Mouse (Mus musculus): ENCODE results near the gene Fam172a. TPM values are rescaled to one million over a fixed set of nuclear protein-coding genes. Genes with fewer than 3 reads are reported as not detected.

The Fam172a gene
- polyA plus RNA-seq, 1 experiment from 2014 or later: 11.6 TPM

GRCm38 (mm10) chr13:77977121-77977520, 275.3 kb downstream of the Fam172a start:
- DNase-seq (no peak), ATAC-seq (ENCODE audit: low read depth) (no peak)
- Histone ChIP-seq H3K27me3 (no peaks in the 10 kb centered on the region), H3K4me1 (replicated peaks) (no peaks in the 10 kb centered on the region), H3K27ac (no peak overlapping the region), H3K4me2 (no peak overlapping the region), H3K36me3 (no peaks in the 10 kb centered on the region), H3K9me3 (replicated peaks) (no peaks in the 10 kb centered on the region), H3K9ac (no peak overlapping the region), H3K4me3 (replicated peaks) (no peak overlapping the region)
- 81% methylated on average over 1 of the region's 1 CpGs for WGBS (ENCODE audit: insufficient replicate concordance)

GRCm38 (mm10) chr13:77982105-77982851, 280.4 kb downstream of the Fam172a start:
- H3K9ac ChIP-seq: no peak overlapping the region
- no peak overlapping the region for H3K27ac ChIP-seq
- ATAC-seq (ENCODE audit: low read depth): no peak
- H3K9me3 ChIP-seq (replicated peaks): no peaks in the 10 kb centered on the region
- no peak overlapping the region for H3K4me3 ChIP-seq (replicated peaks)
- H3K4me1 ChIP-seq (replicated peaks): no peaks in the 10 kb centered on the region
- H3K4me2 ChIP-seq: no peak overlapping the region
- no peaks in the 10 kb centered on the region for H3K27me3 ChIP-seq
- no peaks in the 10 kb centered on the region for H3K36me3 ChIP-seq
- 27% methylated on average over 5 of the region's 5 CpGs for WGBS (ENCODE audit: insufficient replicate concordance)
- DNase-seq: no peak

- H3K9ac ChIP-seq: no peak overlapping the region
- DNase-seq (no peak), ATAC-seq (ENCODE audit: low read depth) (no peak)
- H3K27ac ChIP-seq: no peak overlapping the region
- H3K9me3 ChIP-seq (replicated peaks): no peaks in the 10 kb centered on the region
- no peaks in the 10 kb centered on the region for H3K27me3 ChIP-seq
- no peak overlapping the region for H3K4me3 ChIP-seq (replicated peaks)
- WGBS (ENCODE audit: insufficient replicate concordance): 66% methylated on average over 2 of the region's 2 CpGs
- H3K4me2 ChIP-seq: no peak overlapping the region
- H3K36me3 ChIP-seq: no peaks in the 10 kb centered on the region
- no peaks in the 10 kb centered on the region for H3K4me1 ChIP-seq (replicated peaks)
These were observed 281.0 kb downstream of the Fam172a start for GRCm38 (mm10) chr13:77982852-77983202.

DNA sequence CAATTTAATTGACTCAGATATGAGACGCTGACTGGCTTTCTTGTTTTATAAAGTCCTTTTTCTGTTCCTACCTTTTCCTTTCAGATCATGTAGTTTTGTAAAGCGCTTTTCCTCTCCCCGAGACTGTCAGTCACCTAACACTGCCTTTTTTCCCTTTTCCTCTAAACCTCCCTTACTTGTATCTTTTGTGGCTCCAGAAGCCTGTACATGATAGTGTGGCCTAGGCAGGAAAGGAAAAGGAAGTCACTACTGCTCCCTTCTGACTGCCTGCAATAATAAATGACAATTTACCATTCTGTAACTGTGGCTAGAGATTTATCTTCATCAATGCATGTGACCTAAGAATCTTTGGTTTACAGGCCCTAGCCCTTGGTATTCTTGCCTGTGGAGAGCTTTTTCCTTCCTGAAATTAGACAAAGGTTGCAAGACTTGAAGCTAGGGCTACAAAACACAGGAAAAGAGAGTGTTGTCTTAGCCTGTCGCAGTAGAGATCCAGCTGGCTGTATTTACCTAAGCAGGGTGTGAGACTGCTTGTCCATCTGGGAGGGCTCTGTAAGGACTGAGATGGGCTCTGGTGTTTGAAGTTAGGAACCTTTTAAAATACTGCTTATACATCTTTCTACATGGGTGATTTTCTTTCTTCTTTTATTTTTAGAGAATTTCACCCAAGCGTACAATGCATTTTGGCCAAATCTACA, 289.5 kb downstream of the Fam172a start:
- no peak overlapping the region for H3K4me2 ChIP-seq
- no peaks in the 10 kb centered on the region for H3K4me1 ChIP-seq (replicated peaks)
- ATAC-seq (ENCODE audit: low read depth): no peak
- H3K9me3 ChIP-seq (replicated peaks): no peaks in the 10 kb centered on the region
- WGBS (ENCODE audit: insufficient replicate concordance): 58% methylated on average over 5 of the region's 5 CpGs
- no peaks in the 10 kb centered on the region for H3K27me3 ChIP-seq
- no peak overlapping the region for H3K4me3 ChIP-seq (replicated peaks)
- DNase-seq: no peak
- no peaks in the 10 kb centered on the region for H3K36me3 ChIP-seq
- no peak overlapping the region for H3K9ac ChIP-seq
- H3K27ac ChIP-seq: no peak overlapping the region

- no peaks in the 10 kb centered on the region for H3K36me3 ChIP-seq
- H3K27ac ChIP-seq: no peak overlapping the region
- H3K4me2 ChIP-seq: no peak overlapping the region
- no peaks in the 10 kb centered on the region for H3K4me1 ChIP-seq (replicated peaks)
- H3K27me3 ChIP-seq: no peaks in the 10 kb centered on the region
- DNase-seq: no peak
- H3K9ac ChIP-seq: no peak overlapping the region
- no peaks in the 10 kb centered on the region for H3K9me3 ChIP-seq (replicated peaks)
- no peak for ATAC-seq (ENCODE audit: low read depth)
- H3K4me3 ChIP-seq (replicated peaks): no peak overlapping the region
- 65% methylated on average over 4 of the region's 4 CpGs for WGBS (ENCODE audit: insufficient replicate concordance)
These were observed 302.8 kb downstream of the Fam172a start for GRCm38 (mm10) chr13:78004649-78005048.

DNA sequence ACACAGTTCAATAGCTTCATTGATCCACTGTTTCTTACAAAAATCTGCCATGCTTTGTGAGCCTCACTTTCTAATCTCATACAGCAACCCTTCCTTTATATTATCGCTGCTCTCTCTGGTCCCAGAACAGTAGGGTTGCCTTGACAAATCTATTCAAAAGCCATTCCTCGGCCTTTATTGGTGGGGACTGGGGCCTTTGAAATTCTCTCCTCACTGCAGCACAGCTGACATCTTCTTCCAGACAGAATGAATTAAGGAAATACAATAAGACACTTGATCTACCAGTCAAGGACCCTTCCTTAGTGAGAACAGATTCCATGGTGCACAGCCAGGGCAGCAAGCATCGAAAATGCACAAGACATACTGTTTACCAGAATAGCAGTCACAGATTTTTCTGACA, 303.5 kb downstream of the Fam172a start:
- H3K4me3 ChIP-seq (replicated peaks): no peak overlapping the region

DNA sequence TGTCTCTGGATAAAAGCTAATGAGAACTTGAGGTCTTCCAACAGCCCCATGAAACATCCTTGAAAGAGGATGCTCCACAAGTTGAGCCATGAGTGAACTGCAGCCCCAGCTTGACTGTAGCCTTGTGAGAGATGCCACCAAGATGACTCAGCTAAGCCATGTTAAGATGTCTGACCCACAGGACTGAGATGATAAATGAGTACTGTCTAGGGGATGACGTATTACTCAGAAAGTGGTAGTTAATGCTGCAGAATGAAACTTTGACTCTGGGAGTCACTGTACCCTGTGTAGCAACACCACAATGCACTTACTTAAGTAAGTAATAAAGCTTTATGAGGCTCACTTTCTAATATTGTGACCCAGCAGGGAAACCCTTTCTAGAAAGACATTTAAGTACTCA, 308.3 kb downstream of the Fam172a start:
- ATAC-seq (ENCODE audit: low read depth): no peak
- 94% methylated on average over 1 of the region's 1 CpGs for WGBS (ENCODE audit: insufficient replicate concordance)
- DNase-seq: no peak

More for the DNA sequence above, 303.5 kb downstream of the Fam172a start:
- 66% methylated on average over 3 of the region's 3 CpGs for WGBS (ENCODE audit: insufficient replicate concordance)
- no peak for ATAC-seq (ENCODE audit: low read depth)
- Histone ChIP-seq H3K27ac (no peak overlapping the region), H3K4me1 (replicated peaks) (no peaks in the 10 kb centered on the region), H3K27me3 (no peaks in the 10 kb centered on the region), H3K4me2 (no peak overlapping the region), H3K9me3 (replicated peaks) (no peaks in the 10 kb centered on the region), H3K9ac (no peak overlapping the region), H3K36me3 (0 out of 2 replicates have a peak, but pooled peaks cover 3% of the 10 kb centered on the region)
- DNase-seq: no peak

DNA sequence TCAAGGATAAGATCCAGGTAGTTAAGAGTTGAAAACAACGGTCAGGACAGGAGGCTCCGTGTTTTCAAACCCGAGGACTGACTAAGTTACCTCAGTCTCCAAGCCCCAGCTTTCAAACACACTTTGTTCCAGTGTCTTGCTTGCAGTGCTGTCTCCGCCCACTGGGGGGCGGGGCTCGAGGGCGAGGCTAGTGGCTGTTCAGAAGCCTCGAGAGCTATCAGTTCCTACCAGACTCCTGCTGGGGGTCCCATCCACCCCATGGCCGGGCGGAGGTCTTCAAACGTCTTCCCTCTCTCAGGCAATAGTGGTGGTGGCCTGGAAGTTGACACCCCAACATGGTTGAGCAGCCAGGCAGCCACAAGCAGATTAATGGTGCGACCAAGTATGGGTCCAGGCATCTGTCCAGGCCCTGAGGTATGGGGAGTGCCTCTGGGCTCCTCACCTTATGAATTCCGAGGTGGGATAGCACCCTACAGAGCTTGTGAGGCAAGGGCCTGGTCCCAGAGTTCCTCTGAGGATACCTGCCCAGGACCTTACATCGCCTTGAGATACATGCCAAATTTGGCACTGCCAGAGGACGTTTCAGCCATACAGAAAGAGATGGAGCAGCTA, 323.0 kb downstream of the Fam172a start, which contains the start of gene Pou5f2:
TSS of gene Pou5f2 (plus strand) at position 220 of the 612 bp plus-strand sequence.
- Histone ChIP-seq H3K4me3 (replicated peaks) (no peak within 1 kb of the TSS), H3K9ac (no peak within 1 kb of the TSS), H3K4me1 (replicated peaks) (peaks cover 7% of the 10 kb centered on the region; the same call in 1 of the 2 replicates), H3K36me3 (no peaks in the 10 kb centered on the region), H3K27ac (no peak within 1 kb of the TSS), H3K4me2 (no peak within 1 kb of the TSS), H3K27me3 (no peaks in the 10 kb centered on the region), H3K9me3 (replicated peaks) (no peaks in the 10 kb centered on the region)
- ATAC-seq (ENCODE audit: low read depth) (peak; percentile 71), DNase-seq (peak; percentile 43)
- WGBS (ENCODE audit: insufficient replicate concordance): 29% methylated on average over 15 of the region's 15 CpGs

More for the DNA sequence above, 308.3 kb downstream of the Fam172a start:
- Histone ChIP-seq H3K27me3 (no peaks in the 10 kb centered on the region), H3K4me1 (replicated peaks) (no peaks in the 10 kb centered on the region), H3K36me3 (0 out of 2 replicates have a peak, but pooled peaks cover 3% of the 10 kb centered on the region), H3K4me3 (replicated peaks) (no peak overlapping the region), H3K9ac (no peak overlapping the region), H3K27ac (no peak overlapping the region), H3K9me3 (replicated peaks) (no peaks in the 10 kb centered on the region), H3K4me2 (no peak overlapping the region)

- H3K9ac ChIP-seq: no peak overlapping the region
- H3K9me3 ChIP-seq (replicated peaks): no peaks in the 10 kb centered on the region
- H3K4me3 ChIP-seq (replicated peaks): no peak overlapping the region
- no peak overlapping the region for H3K4me2 ChIP-seq
- no peak overlapping the region for H3K27ac ChIP-seq
- no peaks in the 10 kb centered on the region for H3K27me3 ChIP-seq
- DNase-seq: no peak
- ATAC-seq (ENCODE audit: low read depth): no peak
- 46% methylated on average over 1 of the region's 1 CpGs for WGBS (ENCODE audit: insufficient replicate concordance)
- no peaks in the 10 kb centered on the region for H3K4me1 ChIP-seq (replicated peaks)
- H3K36me3 ChIP-seq: no peaks in the 10 kb centered on the region
These were observed 331.0 kb downstream of the Fam172a start for GRCm38 (mm10) chr13:78032821-78033220.

GRCm38 (mm10) chr13:78037203-78037602, 335.4 kb downstream of the Fam172a start:
- no peaks in the 10 kb centered on the region for H3K36me3 ChIP-seq
- H3K27me3 ChIP-seq: no peaks in the 10 kb centered on the region
- H3K9ac ChIP-seq: no peak overlapping the region
- ATAC-seq (ENCODE audit: low read depth): no peak
- H3K9me3 ChIP-seq (replicated peaks): no peaks in the 10 kb centered on the region
- no peak overlapping the region for H3K4me2 ChIP-seq
- H3K27ac ChIP-seq: no peak overlapping the region
- H3K4me1 ChIP-seq (replicated peaks): no peaks in the 10 kb centered on the region
- DNase-seq: no peak
- WGBS (ENCODE audit: insufficient replicate concordance): 69% methylated on average over 1 of the region's 1 CpGs
- no peak overlapping the region for H3K4me3 ChIP-seq (replicated peaks)

DNA sequence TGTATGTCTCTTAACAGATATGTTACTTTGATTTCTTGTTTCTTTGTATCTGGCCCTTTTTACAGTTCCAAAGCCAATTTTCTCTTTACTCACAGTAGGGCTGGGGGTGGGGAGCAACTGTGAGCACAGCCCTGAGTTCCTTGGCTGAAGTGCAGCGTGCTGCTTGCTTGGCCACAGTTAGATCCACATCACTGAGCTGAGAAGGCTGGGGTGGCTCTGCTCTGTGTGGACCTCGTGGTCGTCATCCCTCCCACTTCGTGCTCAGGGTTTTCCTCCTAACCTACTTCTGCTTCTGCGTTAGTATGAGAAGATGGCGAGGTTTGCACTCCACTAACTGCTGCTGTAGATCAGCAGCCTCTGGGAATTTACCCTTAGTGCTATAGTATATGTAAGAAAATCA, 341.4 kb downstream of the Fam172a start:
- Histone ChIP-seq H3K4me3 (replicated peaks) (no peak overlapping the region), H3K27me3 (no peaks in the 10 kb centered on the region), H3K4me2 (no peak overlapping the region), H3K9ac (no peak overlapping the region), H3K4me1 (replicated peaks) (no peaks in the 10 kb centered on the region), H3K9me3 (replicated peaks) (no peaks in the 10 kb centered on the region), H3K36me3 (no peaks in the 10 kb centered on the region), H3K27ac (no peak overlapping the region)
- DNase-seq (no peak), ATAC-seq (ENCODE audit: low read depth) (no peak)
- WGBS (ENCODE audit: insufficient replicate concordance): 47% methylated on average over 6 of the region's 6 CpGs

Data from liver, embryonic 13.5 days (tissue).